Mouse (Mus musculus) hindbrain, embryonic 15.5 days (tissue): Measurements from ENCODE around the gene Vamp8. TPM values are rescaled to one million over a fixed set of nuclear protein-coding genes. Genes with fewer than 3 reads are reported as not detected.

Source experiments
- ATAC-seq: fragments of 200-750 bp; cut with Nextera tagmentation; 2 replicates; pipeline ENCODE4 v1.8.0; 2017; ENCODE audit warnings: low read depth, moderate number of reproducible peaks, moderate TSS enrichment; ENCODE audit not compliant: low FRiP score
- H3K27ac ChIP-seq: fragments of 300-500 bp; sonication (generic); replicated peaks from 2 replicates; pipeline ENCODE4 v1.5.1; 2015; ENCODE audit warnings: mild to moderate bottlenecking, inconsistent platforms
- H3K27me3 ChIP-seq: fragments of 300-500 bp; sonication (generic); 2 replicates; pipeline ENCODE4 v1.6.1; 2015; ENCODE audit warnings: control low read depth, inconsistent platforms
- H3K36me3 ChIP-seq: fragments of 300-500 bp; sonication (generic); 2 replicates; pipeline ENCODE4 v1.6.1; 2015; ENCODE audit warnings: control low read depth, inconsistent platforms
- H3K4me1 ChIP-seq: fragments of 300-500 bp; sonication (generic); replicated peaks from 2 replicates; pipeline ENCODE4 v1.6.1; 2015; ENCODE audit warnings: control low read depth, inconsistent platforms
- H3K4me2 ChIP-seq: fragments of 300-500 bp; sonication (generic); 2 replicates; pipeline ENCODE4 v1.6.1; 2015; ENCODE audit warnings: moderate library complexity, mild to moderate bottlenecking, inconsistent platforms
- H3K4me3 ChIP-seq: fragments of 300-500 bp; sonication (generic); 2 replicates; pipeline ENCODE4 v1.5.1; 2015; ENCODE audit warnings: mild to moderate bottlenecking, inconsistent platforms
- H3K9ac ChIP-seq: fragments of 300-500 bp; sonication (generic); 2 replicates; pipeline ENCODE4 v1.6.1; 2015; ENCODE audit warnings: inconsistent platforms
- H3K9me3 ChIP-seq: fragments of 300-500 bp; sonication (generic); 2 replicates; pipeline ENCODE4 v1.6.1; 2016; ENCODE audit warnings: control low read depth, inconsistent platforms
- WGBS: fragments of 180-500 bp; shearing (Covaris S2); methylation state at CpG from one replicate; pipeline ENCODE4 v1.1.7; 2015; 5-methylcytosine and 5-hydroxymethylcytosine counted together
- polyA plus RNA-seq: library from polyadenylated mRNA; unstranded; fragments of >200 nt; fragmentation: Nextera tagmentation; extraction: Ambion mirVana; gene quantifications from 2 replicates; pipeline ENCODE4 v1.2.1, GENCODE M21; 2015

Gene Vamp8
- polyA plus RNA-seq, 1 experiment from 2014 or later, result 24.4 TPM

DNA sequence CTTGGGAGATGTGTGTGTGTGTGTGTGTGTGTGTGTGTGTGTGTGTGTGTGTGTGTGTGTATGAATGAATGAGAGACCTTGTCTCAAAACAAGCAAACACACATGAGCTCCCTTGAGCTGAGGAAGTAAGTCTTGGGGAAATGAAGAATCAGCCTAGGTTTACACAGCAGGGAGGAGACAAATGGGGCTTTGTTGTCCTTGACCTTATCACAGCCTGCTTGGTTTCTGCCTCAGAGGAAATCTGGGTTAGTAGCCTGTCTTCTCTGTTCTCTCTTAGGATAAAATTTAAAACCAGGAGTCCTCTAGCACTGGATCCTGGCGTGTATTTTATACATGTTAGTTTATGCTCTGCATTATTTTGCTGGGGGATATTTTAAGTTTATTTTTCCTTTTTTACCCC is 29.3 kb upstream of the Vamp8 start:
- Histone ChIP-seq H3K4me2 (no peak overlapping the region), H3K4me1 (peaks cover 17% of the 10 kb centered on the region), H3K27me3 (no peaks in the 10 kb centered on the region), H3K4me3 (no peak overlapping the region), H3K9me3 (no peaks in the 10 kb centered on the region), H3K36me3 (peaks cover 51% of the 10 kb centered on the region), H3K27ac (no peak overlapping the region), H3K9ac (no peak overlapping the region)
- WGBS, result 76% methylated on average over 1 of the region's 1 CpGs
- ATAC-seq, result no peak

DNA sequence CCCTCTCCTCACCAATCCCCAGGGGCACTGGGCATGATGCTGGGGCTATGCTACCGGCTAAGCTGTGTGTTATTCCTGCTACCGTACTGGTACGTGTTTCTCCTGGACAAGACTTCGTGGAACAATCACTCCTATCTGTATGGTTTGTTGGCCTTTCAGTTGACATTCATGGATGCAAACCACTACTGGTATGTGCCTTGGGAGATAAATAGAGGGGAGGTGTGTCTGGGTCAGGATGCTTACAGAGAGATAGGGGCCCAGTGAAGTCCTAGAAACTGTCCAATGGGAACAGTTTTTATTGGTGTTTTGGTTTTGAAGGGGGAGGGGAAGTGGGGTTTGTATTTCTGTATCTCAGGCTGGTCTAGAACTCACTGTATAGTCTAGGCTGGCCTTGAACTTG is 27.8 kb upstream of the Vamp8 start:
- Histone ChIP-seq H3K4me3 (no peak overlapping the region), H3K4me2 (no peak overlapping the region), H3K4me1 (peaks cover 25% of the 10 kb centered on the region), H3K9ac (no peak overlapping the region), H3K27ac (no peak overlapping the region), H3K27me3 (no peaks in the 10 kb centered on the region), H3K36me3 (peaks cover 36% of the 10 kb centered on the region), H3K9me3 (no peaks in the 10 kb centered on the region)
- WGBS, result 94% methylated on average over 4 of the region's 4 CpGs
- no peak for ATAC-seq

DNA sequence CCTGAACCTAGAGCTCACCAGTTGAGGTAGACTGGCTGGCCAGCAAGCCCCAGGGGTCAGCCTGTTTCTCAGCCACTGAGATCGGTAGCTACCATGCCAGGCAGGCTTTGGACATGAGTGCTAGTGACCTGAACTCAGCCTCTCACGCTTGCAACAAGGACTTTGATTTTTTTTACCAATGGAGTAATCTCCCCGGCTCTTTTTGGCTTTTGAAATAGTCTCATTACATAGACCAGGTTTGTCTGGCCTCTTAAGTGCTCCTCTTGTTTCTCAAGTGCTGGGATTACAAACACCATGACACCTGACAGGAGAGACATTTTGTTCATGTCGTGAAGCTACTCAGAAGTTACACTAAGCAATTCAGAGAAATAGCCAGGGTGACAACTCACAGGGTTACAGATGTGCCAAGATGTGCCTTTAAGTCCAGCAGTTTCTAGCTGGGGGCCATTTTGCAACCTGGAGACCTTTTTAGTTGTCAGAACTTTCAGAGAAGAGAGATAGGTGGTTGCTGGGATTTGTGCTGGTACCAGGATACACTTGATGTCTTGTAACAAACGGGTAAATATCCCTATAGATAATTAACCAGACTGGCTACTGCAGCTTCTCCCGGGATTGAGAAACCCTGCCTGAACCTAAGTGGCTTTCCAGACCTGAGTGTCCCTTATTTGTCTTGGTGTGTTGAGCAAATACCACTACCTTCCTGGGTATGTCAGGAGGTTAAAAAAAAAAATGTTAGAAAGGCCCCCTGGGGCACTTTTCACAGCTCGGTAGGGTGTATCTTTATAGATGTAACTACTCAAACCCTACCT is 25.7 kb upstream of the Vamp8 start:
- Histone ChIP-seq H3K9me3 (no peaks in the 10 kb centered on the region), H3K27me3 (no peaks in the 10 kb centered on the region), H3K27ac (no peak overlapping the region), H3K4me1 (peaks cover 25% of the 10 kb centered on the region), H3K4me2 (no peak overlapping the region), H3K4me3 (no peak overlapping the region), H3K36me3 (peaks cover 19% of the 10 kb centered on the region), H3K9ac (no peak overlapping the region)
- ATAC-seq, result no peak
- WGBS, result 89% methylated on average over 7 of the region's 7 CpGs

DNA sequence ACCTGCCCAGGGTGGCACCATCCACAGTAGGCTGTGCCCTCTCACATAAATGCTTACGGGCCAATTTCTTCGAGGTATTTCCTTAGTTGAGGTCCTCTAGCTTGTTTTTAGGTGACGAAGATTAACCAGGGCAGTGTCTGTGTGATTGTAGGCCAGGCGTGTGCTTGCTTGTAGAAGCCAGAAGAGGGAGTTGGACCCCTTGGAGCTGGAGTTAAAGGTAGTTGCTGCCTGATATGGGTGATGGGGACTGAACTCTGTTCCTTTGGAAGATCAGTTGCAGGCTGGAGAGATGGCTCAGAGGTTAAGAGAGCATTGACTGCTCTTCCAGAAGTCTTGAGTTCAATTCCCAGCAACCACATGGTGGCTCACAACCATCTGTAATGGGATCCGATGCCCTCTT is 24.7 kb upstream of the Vamp8 start:
- Histone ChIP-seq H3K9ac (0 out of 2 replicates have a peak overlapping the region, but pooled peaks have one; percentile 71), H3K4me1 (peaks cover 25% of the 10 kb centered on the region), H3K4me2 (peak overlapping the region; percentile 64), H3K4me3 (peak overlapping the region; percentile 65), H3K36me3 (peaks cover 19% of the 10 kb centered on the region), H3K27me3 (no peaks in the 10 kb centered on the region), H3K9me3 (no peaks in the 10 kb centered on the region), H3K27ac (no peak overlapping the region)
- no peak for ATAC-seq
- WGBS, result 86% methylated on average over 5 of the region's 5 CpGs

DNA sequence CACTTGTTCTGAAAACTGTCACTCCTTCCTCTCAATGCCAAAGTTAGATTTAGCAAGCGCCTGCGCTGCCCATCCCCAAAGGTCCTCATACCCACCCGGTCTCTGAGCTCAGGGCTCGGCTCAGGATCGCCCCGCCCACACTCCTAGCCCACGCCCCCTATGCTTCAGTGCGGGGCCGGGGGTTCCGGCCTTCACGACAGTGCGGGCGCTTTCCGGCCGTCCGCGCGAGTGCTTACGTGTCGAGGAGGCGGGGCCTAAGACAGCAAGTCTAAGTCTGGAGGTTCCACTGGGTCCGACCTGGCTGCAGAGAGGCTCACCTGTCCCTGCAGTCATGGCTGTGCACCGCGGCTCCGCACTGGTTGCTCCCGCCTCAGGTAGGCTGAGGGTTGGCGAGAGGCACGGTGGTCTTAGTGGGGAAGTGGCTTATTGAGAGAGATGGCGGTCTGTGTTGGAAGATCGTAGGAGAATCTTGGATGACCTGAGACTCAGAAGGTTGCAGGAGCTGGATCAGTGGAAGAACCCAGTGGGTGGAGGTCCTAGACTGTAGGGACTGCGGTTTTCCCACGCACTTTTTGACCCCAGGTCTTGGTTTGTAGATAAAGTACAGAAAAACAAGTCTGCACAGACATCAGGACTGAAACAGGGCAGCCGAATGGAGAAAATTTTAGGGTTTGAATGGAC is 23.7 kb upstream of the Vamp8 start, which contains the start of gene Ggcx:
Gene Ggcx (plus strand): TSS at position 233 of the 681 bp plus-strand sequence.
- peak within 1 kb of the TSS; percentile 71 for H3K9ac ChIP-seq
- H3K36me3 ChIP-seq, result peaks cover 16% of the 10 kb centered on the region
- H3K27ac ChIP-seq, result peak within 1 kb of the TSS; percentile 66
- peaks cover 25% of the 10 kb centered on the region for H3K4me1 ChIP-seq
- H3K4me3 ChIP-seq, result peak within 1 kb of the TSS; percentile 65
- WGBS, result 2% methylated on average over 33 of the region's 33 CpGs
- peak; percentile 97 for ATAC-seq
- H3K9me3 ChIP-seq, result no peaks in the 10 kb centered on the region
- peak within 1 kb of the TSS; percentile 64 for H3K4me2 ChIP-seq
- no peaks in the 10 kb centered on the region for H3K27me3 ChIP-seq

DNA sequence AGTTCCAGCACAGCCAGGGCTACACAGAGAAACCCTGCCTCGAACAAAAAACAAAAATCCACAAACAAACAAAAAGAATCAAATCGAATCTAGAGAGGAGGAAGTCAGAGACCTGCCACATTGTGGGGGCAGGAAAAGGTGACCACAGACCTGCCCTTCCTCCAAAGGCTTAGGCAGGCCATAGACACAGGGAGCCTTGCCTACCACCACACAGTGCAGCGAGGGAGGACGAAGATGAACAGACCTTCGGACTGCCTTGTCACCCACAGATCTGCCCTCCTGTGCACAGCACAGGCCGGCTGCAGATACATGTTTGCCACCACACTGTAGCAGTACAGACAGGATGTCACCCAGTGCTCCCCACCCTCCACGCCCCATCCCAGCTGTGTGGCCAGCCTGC is 20.0 kb upstream of the Vamp8 start:
- ATAC-seq, result no peak
- no peaks in the 10 kb centered on the region for H3K9me3 ChIP-seq
- no peak overlapping the region for H3K9ac ChIP-seq
- H3K4me1 ChIP-seq, result peaks cover 15% of the 10 kb centered on the region
- no peak overlapping the region for H3K4me2 ChIP-seq
- no peaks in the 10 kb centered on the region for H3K27me3 ChIP-seq
- no peak overlapping the region for H3K4me3 ChIP-seq
- 91% methylated on average over 7 of the region's 7 CpGs for WGBS
- no peaks in the 10 kb centered on the region for H3K36me3 ChIP-seq
- H3K27ac ChIP-seq, result no peak overlapping the region

DNA sequence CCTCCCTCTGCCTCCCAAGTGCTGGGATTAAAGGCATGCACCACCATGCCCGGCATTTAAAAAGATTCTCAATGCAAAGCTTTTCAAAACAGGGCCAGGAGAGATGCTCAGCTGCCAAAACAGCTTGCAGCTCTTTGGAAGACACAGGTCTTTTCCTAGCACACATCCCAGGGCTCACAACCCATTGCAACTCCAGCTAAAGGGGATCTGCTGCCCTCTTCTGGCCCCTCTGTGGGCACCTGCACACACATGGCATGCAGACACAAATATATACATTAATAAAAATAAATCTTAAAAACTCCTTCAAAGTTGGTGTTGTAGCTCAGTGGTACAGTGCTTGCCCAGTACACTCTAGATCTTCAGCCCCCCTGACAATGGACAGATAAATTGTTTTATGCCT is 19.5 kb upstream of the Vamp8 start:
- no peak for ATAC-seq

DNA sequence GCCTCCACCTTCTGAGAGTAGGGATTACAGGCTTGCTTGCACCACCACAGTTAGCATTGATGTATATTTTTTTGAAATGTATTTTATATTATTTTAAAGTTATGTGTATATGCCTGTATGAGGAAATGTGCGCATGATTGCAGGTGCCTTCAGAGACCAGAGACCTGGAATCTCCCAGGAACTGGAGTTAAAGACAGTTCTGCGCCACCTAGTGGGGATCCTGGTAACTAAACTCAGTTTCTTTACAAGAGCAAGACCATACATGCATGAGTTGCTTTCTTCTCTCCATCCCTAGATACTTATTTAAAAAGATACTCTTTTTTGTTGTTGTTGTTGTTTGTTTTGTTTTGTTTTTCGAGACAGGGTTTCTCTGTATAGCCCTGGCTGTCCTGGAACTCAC is 19.1 kb upstream of the Vamp8 start:
- H3K9ac ChIP-seq, result no peak overlapping the region
- no peaks in the 10 kb centered on the region for H3K9me3 ChIP-seq
- no peak for ATAC-seq
- WGBS, result 22% methylated on average over 3 of the region's 3 CpGs
- H3K4me3 ChIP-seq, result no peak overlapping the region
- no peaks in the 10 kb centered on the region for H3K27me3 ChIP-seq
- H3K4me1 ChIP-seq, result peaks cover 6% of the 10 kb centered on the region; the same call in 1 of the 2 replicates
- H3K27ac ChIP-seq, result no peak overlapping the region
- no peaks in the 10 kb centered on the region for H3K36me3 ChIP-seq
- H3K4me2 ChIP-seq, result no peak overlapping the region

More for the DNA sequence above, 19.5 kb upstream of the Vamp8 start:
- Histone ChIP-seq H3K4me1 (peaks cover 10% of the 10 kb centered on the region), H3K4me3 (no peak overlapping the region), H3K9ac (no peak overlapping the region), H3K4me2 (no peak overlapping the region), H3K27ac (no peak overlapping the region), H3K36me3 (no peaks in the 10 kb centered on the region), H3K27me3 (no peaks in the 10 kb centered on the region), H3K9me3 (no peaks in the 10 kb centered on the region)
- 31% methylated on average over 1 of the region's 1 CpGs for WGBS

DNA sequence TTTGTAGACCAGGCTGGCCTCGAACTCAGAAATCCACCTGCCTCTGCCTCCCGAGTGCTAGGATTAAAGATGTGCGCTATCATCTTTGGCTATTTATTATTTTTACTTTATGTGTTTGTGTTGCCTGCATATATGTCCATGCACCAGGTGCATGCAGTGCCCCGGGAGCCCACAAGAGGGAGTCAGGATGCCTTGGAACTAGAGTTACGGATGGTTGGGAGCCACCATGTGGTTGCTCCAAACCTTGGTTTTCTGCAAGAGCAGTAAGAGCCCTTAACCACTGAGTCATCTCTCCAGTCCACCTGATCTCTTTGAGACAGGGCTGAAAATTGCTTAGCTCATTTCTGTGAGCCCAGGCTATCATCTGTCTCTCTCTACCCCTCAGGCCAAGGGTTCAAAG is 16.6 kb upstream of the Vamp8 start:
- Histone ChIP-seq H3K36me3 (no peaks in the 10 kb centered on the region), H3K4me2 (no peak overlapping the region), H3K27ac (no peak overlapping the region), H3K9me3 (no peaks in the 10 kb centered on the region), H3K27me3 (no peaks in the 10 kb centered on the region), H3K4me3 (no peak overlapping the region), H3K9ac (no peak overlapping the region), H3K4me1 (no peaks in the 10 kb centered on the region)
- WGBS, result 1% methylated on average over 5 of the region's 5 CpGs
- ATAC-seq, result peak; percentile 51; the same call in 1 of the 2 replicates

DNA sequence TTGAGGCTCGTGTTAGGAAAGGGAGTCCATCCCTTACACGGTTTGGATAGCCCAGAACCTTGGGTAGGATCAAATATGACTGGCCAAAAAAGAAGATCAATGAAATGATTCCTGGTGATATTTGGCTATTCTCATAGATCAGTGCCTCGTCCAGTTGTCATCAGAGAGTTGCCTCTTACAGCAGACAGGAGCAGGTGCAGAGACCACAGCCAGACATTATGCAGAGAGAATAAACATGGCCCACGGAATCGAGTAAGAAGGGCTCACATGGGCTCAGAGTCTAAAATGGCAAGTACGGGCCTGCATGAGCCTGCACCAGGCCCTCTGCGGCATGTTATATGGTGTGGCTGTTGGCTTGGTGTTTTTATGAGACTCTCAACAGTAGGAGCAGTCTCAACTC is 14.9 kb upstream of the Vamp8 start:
- no peak overlapping the region for H3K27ac ChIP-seq
- no peak overlapping the region for H3K4me3 ChIP-seq
- no peak for ATAC-seq
- no peaks in the 10 kb centered on the region for H3K27me3 ChIP-seq
- no peak overlapping the region for H3K9ac ChIP-seq
- WGBS, result 86% methylated on average over 7 of the region's 7 CpGs
- no peaks in the 10 kb centered on the region for H3K36me3 ChIP-seq
- no peaks in the 10 kb centered on the region for H3K4me1 ChIP-seq
- no peaks in the 10 kb centered on the region for H3K9me3 ChIP-seq
- no peak overlapping the region for H3K4me2 ChIP-seq

DNA sequence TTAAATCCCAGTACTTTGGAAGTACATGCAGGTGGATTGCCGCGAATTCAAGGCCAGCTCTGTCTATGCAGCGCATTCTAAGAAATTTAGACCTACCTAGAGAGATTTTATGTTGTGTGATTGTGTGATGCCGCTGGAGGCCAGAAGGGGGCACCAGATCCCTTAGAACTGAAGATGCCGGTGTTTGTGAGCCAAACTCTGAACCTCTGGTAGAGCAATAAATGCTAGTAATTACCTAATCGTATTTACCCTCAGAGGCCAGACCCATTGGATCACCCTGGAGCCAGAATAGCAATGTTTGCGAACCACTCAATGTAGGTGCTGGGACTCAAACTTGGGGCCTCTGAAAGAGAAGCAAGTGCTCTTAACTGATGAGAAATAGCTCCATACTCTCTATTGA is 11.4 kb upstream of the Vamp8 start:
- no peak overlapping the region for H3K27ac ChIP-seq
- H3K4me1 ChIP-seq, result no peaks in the 10 kb centered on the region
- H3K4me3 ChIP-seq, result no peak overlapping the region
- no peak for ATAC-seq
- H3K9me3 ChIP-seq, result no peaks in the 10 kb centered on the region
- no peaks in the 10 kb centered on the region for H3K36me3 ChIP-seq
- no peaks in the 10 kb centered on the region for H3K27me3 ChIP-seq
- no peak overlapping the region for H3K9ac ChIP-seq
- 23% methylated on average over 7 of the region's 7 CpGs for WGBS
- H3K4me2 ChIP-seq, result no peak overlapping the region

DNA sequence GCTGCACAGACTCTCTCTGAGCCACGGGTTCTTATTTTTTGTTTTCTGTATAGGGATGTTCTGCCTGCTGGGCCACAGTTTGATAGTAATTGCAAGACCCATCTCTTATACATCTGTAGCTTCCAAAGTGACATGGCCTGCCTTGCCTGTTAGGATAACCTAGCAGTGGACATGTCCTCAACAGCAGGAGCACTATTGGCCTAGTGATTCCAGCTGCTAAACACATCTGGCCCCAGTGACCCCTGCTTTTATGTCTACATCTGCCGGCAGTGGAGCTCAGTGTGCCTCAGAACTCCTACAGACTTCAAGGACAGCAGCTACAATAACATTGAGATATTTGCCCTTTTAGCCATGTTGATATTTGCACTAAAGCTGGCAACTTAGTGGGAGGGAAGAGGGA is 9.5 kb upstream of the Vamp8 start:
- no peaks in the 10 kb centered on the region for H3K9me3 ChIP-seq
- H3K4me2 ChIP-seq, result no peak overlapping the region
- H3K4me3 ChIP-seq, result no peak overlapping the region
- H3K9ac ChIP-seq, result no peak overlapping the region
- no peaks in the 10 kb centered on the region for H3K27me3 ChIP-seq
- no peaks in the 10 kb centered on the region for H3K36me3 ChIP-seq
- no peak overlapping the region for H3K27ac ChIP-seq
- H3K4me1 ChIP-seq, result no peaks in the 10 kb centered on the region
- WGBS, result 51% methylated on average over 2 of the region's 2 CpGs
- ATAC-seq, result no peak
